Mouse (Mus musculus) G1E (cell line): ENCODE data around the gene Tll2.

ENCODE experiments used
- CTCF ChIP-seq: IDR thresholded peaks from 2 replicates; pipeline ENCODE4 v1.5.1; 2012; ENCODE audit warnings: low read depth, low read length, inconsistent platforms, mixed read lengths
- GATA1 ChIP-seq: IDR thresholded peaks from 2 replicates; pipeline ENCODE4 v1.6.1; 2012; ENCODE audit warnings: borderline replicate concordance, low read length, inconsistent platforms, mixed read lengths
- POLR2AphosphoS5 ChIP-seq: IDR thresholded peaks from 2 replicates; pipeline ENCODE4 v1.6.1; 2012; ENCODE audit warnings: low read depth, low read length, inconsistent platforms; ENCODE audit not compliant: insufficient replicate concordance
- TAL1 ChIP-seq: conservative IDR thresholded peaks from 2 replicates; pipeline ENCODE4 v1.6.1; 2012; ENCODE audit warnings: low read depth, low read length, inconsistent platforms, mixed read lengths

GRCm38 (mm10) chr19:41248968-41249367, 42.3 kb upstream of the Tll2 start:
- TF ChIP-seq GATA1: no peak
- TF ChIP-seq CTCF: no peak
- TF ChIP-seq TAL1: no peak
- no peak for TF ChIP-seq POLR2AphosphoS5
